Mouse (Mus musculus): Measurements from ENCODE around the gene Frat1. TPM values are rescaled to one million over a fixed set of nuclear protein-coding genes. Genes with fewer than 3 reads are reported as not detected.

The Frat1 gene
- total RNA-seq, 2 experiments from 2014 or later: 9.1 to 9.5 TPM

Other genes starting within 250 kb of the Frat1 start
- gene Gm340, start 247.6 kb upstream of the Frat1 start, total RNA-seq (2015): 10.0 and 12.1 TPM in 2 replicates
- gene Gm340, start 247.6 kb upstream of the Frat1 start, total RNA-seq (2017): 7.8 and 9.3 TPM in 2 replicates
- gene Slit1, start 86.3 kb upstream of the Frat1 start, total RNA-seq (2015): not detected in 2 replicates
- 0.03 and 0.29 TPM in 2 replicates for gene Slit1, start 86.3 kb upstream of the Frat1 start, total RNA-seq (2017)
- 48.6 and 50.6 TPM in 2 replicates for gene Arhgap19, start 27.9 kb upstream of the Frat1 start, total RNA-seq (2015)
- gene Arhgap19, start 27.9 kb upstream of the Frat1 start, total RNA-seq (2017): 56.7 and 57.3 TPM in 2 replicates
- 25.2 and 27.8 TPM in 2 replicates for gene Frat2, start 18.2 kb downstream of the Frat1 start, total RNA-seq (2015)
- gene Frat2, start 18.2 kb downstream of the Frat1 start, total RNA-seq (2017): 28.2 and 29.8 TPM in 2 replicates
- 10.4 and 10.5 TPM in 2 replicates for gene Rrp12, start 66.2 kb downstream of the Frat1 start, total RNA-seq (2015)
- gene Rrp12, start 66.2 kb downstream of the Frat1 start, total RNA-seq (2017): 18.9 and 20.5 TPM in 2 replicates
- gene Pgam1, start 82.0 kb downstream of the Frat1 start, total RNA-seq (2015): 1,044 and 1,130 TPM in 2 replicates
- gene Pgam1, start 82.0 kb downstream of the Frat1 start, total RNA-seq (2017): 398 and 472 TPM in 2 replicates
- 90.1 and 96.9 TPM in 2 replicates for gene Exosc1, start 103.5 kb downstream of the Frat1 start, total RNA-seq (2015)
- gene Exosc1, start 103.5 kb downstream of the Frat1 start, total RNA-seq (2017): 73.3 and 75.7 TPM in 2 replicates
- gene Zdhhc16, start 103.5 kb downstream of the Frat1 start, total RNA-seq (2015): 52.7 and 54.9 TPM in 2 replicates
- 33.5 and 39.1 TPM in 2 replicates for gene Zdhhc16, start 103.5 kb downstream of the Frat1 start, total RNA-seq (2017)
- 15.8 and 16.2 TPM in 2 replicates for gene Mms19, start 151.2 kb downstream of the Frat1 start, total RNA-seq (2015)
- gene Mms19, start 151.2 kb downstream of the Frat1 start, total RNA-seq (2017): 25.2 and 43.2 TPM in 2 replicates
- gene Ubtd1, start 151.8 kb downstream of the Frat1 start, total RNA-seq (2015): 11.2 and 13.4 TPM in 2 replicates
- 11.9 and 12.3 TPM in 2 replicates for gene Ubtd1, start 151.8 kb downstream of the Frat1 start, total RNA-seq (2017)
- gene Ankrd2, start 206.0 kb downstream of the Frat1 start, total RNA-seq (2015): not detected in 2 replicates
- not detected in 2 replicates for gene Ankrd2, start 206.0 kb downstream of the Frat1 start, total RNA-seq (2017)
- 0.20 TPM in 1 of 2 replicates, not detected in the other for gene Hoga1, start 215.6 kb downstream of the Frat1 start, total RNA-seq (2015)
- 0.24 and 0.33 TPM in 2 replicates for gene Hoga1, start 215.6 kb downstream of the Frat1 start, total RNA-seq (2017)
- not detected in 2 replicates for gene 4933411K16Rik, start 222.3 kb downstream of the Frat1 start, total RNA-seq (2015)
- not detected in 2 replicates for gene 4933411K16Rik, start 222.3 kb downstream of the Frat1 start, total RNA-seq (2017)